In genomic region chr13:25055111-25055554, GRCm38 (mm10) we compare ENCODE assay signal across 8 mouse cellular contexts. TPM values are rescaled to one million over a fixed set of nuclear protein-coding genes. Genes with fewer than 3 reads are reported as not detected.
DNase-seq lines count a peak whose midpoint lies in the region; ATAC-seq lines count a peak whose summit lies in the region.

No protein-coding gene starts in this region.

- peak overlapping the region; percentile 59 for H3K4me3 ChIP-seq in forebrain, embryonic 16.5 days (replicated peaks; ENCODE audit: low read length)
- peak overlapping the region; percentile 52 for H3K4me3 ChIP-seq in hindbrain, embryonic 14.5 days (replicated peaks; ENCODE audit: low read length)
- H3K4me3 ChIP-seq in lung, embryonic 16.5 days (ENCODE audit: low read length) = peak overlapping the region; percentile 53

- peaks cover 16% of the 10 kb centered on the region for H3K4me1 ChIP-seq in forebrain, embryonic 16.5 days (replicated peaks; ENCODE audit: control insufficient read depth, insufficient read depth, low read length)
- no peaks in the 10 kb centered on the region for H3K4me1 ChIP-seq in hindbrain, embryonic 14.5 days (replicated peaks; ENCODE audit: control insufficient read depth, insufficient read depth, low read length)
- peaks cover 3% of the 10 kb centered on the region; the same call in 1 of the 2 replicates for H3K4me1 ChIP-seq in lung, embryonic 16.5 days (replicated peaks; ENCODE audit: control insufficient read depth, insufficient read depth, low read length)

- H3K36me3 ChIP-seq in forebrain, embryonic 16.5 days (ENCODE audit: control insufficient read depth, insufficient read depth) = no peaks in the 10 kb centered on the region
- no peaks in the 10 kb centered on the region for H3K36me3 ChIP-seq in hindbrain, embryonic 14.5 days (replicated peaks; ENCODE audit: control insufficient read depth, insufficient read depth)
- no peaks in the 10 kb centered on the region for H3K36me3 ChIP-seq in lung, embryonic 16.5 days (ENCODE audit: control insufficient read depth, insufficient read depth, low read length)

- under 1% methylated on average over 31 of the region's 35 CpGs for WGBS in forebrain, embryonic 16.5 days
- WGBS in hindbrain, embryonic 14.5 days = under 1% methylated on average over 35 of the region's 35 CpGs
- WGBS in lung, embryonic 16.5 days = under 1% methylated on average over 23 of the region's 35 CpGs

- H3K27ac ChIP-seq in forebrain, embryonic 16.5 days (ENCODE audit: low read length) = no peak overlapping the region
- no peak overlapping the region; the same call in 1 of the 2 replicates for H3K27ac ChIP-seq in hindbrain, embryonic 14.5 days
- no peak overlapping the region for H3K27ac ChIP-seq in lung, embryonic 16.5 days (ENCODE audit: low read length)

- peak overlapping the region; percentile 97 for H3K4me2 ChIP-seq in forebrain, embryonic 16.5 days (ENCODE audit: low read length)
- peak overlapping the region; percentile 86 for H3K4me2 ChIP-seq in hindbrain, embryonic 14.5 days (replicated peaks)
- peak overlapping the region; percentile 85 for H3K4me2 ChIP-seq in lung, embryonic 16.5 days (ENCODE audit: low read depth, low read length)

- peaks cover 13% of the 10 kb centered on the region for H3K27me3 ChIP-seq in forebrain, embryonic 16.5 days (replicated peaks; ENCODE audit: control insufficient read depth, insufficient read depth, low read length)
- H3K27me3 ChIP-seq in hindbrain, embryonic 14.5 days (ENCODE audit: control insufficient read depth, insufficient read depth, low read length) = peaks cover 26% of the 10 kb centered on the region
- H3K27me3 ChIP-seq in lung, embryonic 16.5 days (ENCODE audit: control insufficient read depth, insufficient read depth, low read depth, low read length) = peaks cover 24% of the 10 kb centered on the region

- no peaks in the 10 kb centered on the region for H3K9me3 ChIP-seq in forebrain, embryonic 16.5 days (ENCODE audit: control insufficient read depth, low read length)
- H3K9me3 ChIP-seq in hindbrain, embryonic 14.5 days (ENCODE audit: control insufficient read depth, low read length) = no peaks in the 10 kb centered on the region
- H3K9me3 ChIP-seq in lung, embryonic 16.5 days (ENCODE audit: control insufficient read depth, low read length) = peaks cover 2% of the 10 kb centered on the region

- H3K9ac ChIP-seq in forebrain, embryonic 16.5 days (replicated peaks; ENCODE audit: low read depth, low read length) = peak overlapping the region; percentile 50; the same call in 1 of the 2 replicates
- peak overlapping the region; percentile 55 for H3K9ac ChIP-seq in hindbrain, embryonic 14.5 days
- peak overlapping the region; percentile 33; the same call in 1 of the 2 replicates for H3K9ac ChIP-seq in lung, embryonic 16.5 days (ENCODE audit: low read length)

- peak; percentile 50 for DNase-seq in T-cell, adult 2 months (ENCODE audit: low spot score)
- peak; percentile 32 for DNase-seq in cerebellum, adult 11-12 months
- DNase-seq in hindbrain, embryonic 14.5 days (ENCODE audit: low spot score) = peak; percentile 77
- DNase-seq in layer of hippocampus, postnatal 25 days (ENCODE audit: extremely low spot score in 1 of 2, low spot score in 1 of 2) = peak; percentile 52 to 55
- DNase-seq in retina, postnatal 1 day = peak; percentile 91

- peak; percentile 96 for ATAC-seq in forebrain, embryonic 16.5 days
- ATAC-seq in hindbrain, embryonic 14.5 days (ENCODE audit: low FRiP score) = peak; percentile 87
- ATAC-seq in lung, embryonic 16.5 days (ENCODE audit: low read depth) = peak; percentile 88
- ATAC-seq in inflammation-experienced regulatory T-cells, adult 6 months = no peak

RNA-seq across cellular contexts. Expression of gene Dcdc2a, which starts 0.7 kb away (rescaled TPM):
- 1.4 and 1.9 TPM in 2 replicates for polyA plus RNA-seq in forebrain, embryonic 16.5 days (2015; fragmentation: Nextera tagmentation; extraction: Ambion mirVana)
- polyA plus RNA-seq in hindbrain, embryonic 14.5 days (2014; fragmentation: Nextera tagmentation; extraction: Ambion mirVana) = 3.9 TPM in 2 replicates
- 10 to 100 TPM in 1 of 2 experiments, 1 to 10 TPM in 1; 9.7 to 12.1 TPM for total RNA-seq in layer of hippocampus, postnatal 25 days (2021)
- polyA plus RNA-seq in lung, embryonic 16.5 days (2015; fragmentation: Nextera tagmentation; extraction: Ambion mirVana) = 3.6 and 3.7 TPM in 2 replicates
- polyA plus RNA-seq in inflammation-experienced regulatory T-cells, adult 6 months (2017; shearing (Covaris generic)) = not detected

RNA-seq across cellular contexts. Expression of gene Mrs2, which starts 35.0 kb away (rescaled TPM):
- 16.5 and 17.3 TPM in 2 replicates for polyA plus RNA-seq in forebrain, embryonic 16.5 days (2015; fragmentation: Nextera tagmentation; extraction: Ambion mirVana)
- polyA plus RNA-seq in hindbrain, embryonic 14.5 days (2014; fragmentation: Nextera tagmentation; extraction: Ambion mirVana) = 26.6 and 28.9 TPM in 2 replicates
- total RNA-seq in layer of hippocampus, postnatal 25 days (2021) = 10 to 100 TPM; 56.6 to 60.5 TPM
- 14.3 and 17.9 TPM in 2 replicates for polyA plus RNA-seq in lung, embryonic 16.5 days (2015; fragmentation: Nextera tagmentation; extraction: Ambion mirVana)
- 1 to 10 TPM; 5.0 to 6.5 (median 5.5) TPM for polyA plus RNA-seq in inflammation-experienced regulatory T-cells, adult 6 months (2017; shearing (Covaris generic))

Comparison
In these comparisons a context has a peak if more than half of its experiments do, and no peak if none do; other contexts are left out.
1. DNase-seq: peak in every context shown above with its lines; median percentile 91 in retina, postnatal 1 day; 77 in hindbrain, embryonic 14.5 days; 54 in layer of hippocampus, postnatal 25 days; 50 in T-cell, adult 2 months; 32 in cerebellum, adult 11-12 months.